Mouse (Mus musculus) stomach, postnatal 0 days (tissue): ENCODE measurements around the gene Mycbp2. TPM values are rescaled to one million over a fixed set of nuclear protein-coding genes. Genes with fewer than 3 reads are reported as not detected.

Experiments used
- ATAC-seq: fragments of 200-750 bp; cut with Nextera tagmentation; 2 replicates; pipeline ENCODE4 v1.8.0; 2017; ENCODE audit not compliant: low FRiP score, low TSS enrichment
- DNase-seq: peaks from one replicate; pipeline ENCODE4 v3.0.0-alpha.2; 2016; ENCODE audit warnings: low spot score
- H3K27ac ChIP-seq: fragments of 300-500 bp; sonication (generic); replicated peaks from 2 replicates; pipeline ENCODE4 v1.5.1; 2014; ENCODE audit warnings: mild to moderate bottlenecking, control low read depth
- H3K27me3 ChIP-seq: fragments of 300-500 bp; sonication (generic); 2 replicates; pipeline ENCODE4 v1.6.1; 2014; ENCODE audit warnings: low read length; ENCODE audit not compliant: control insufficient read depth, insufficient read depth
- H3K36me3 ChIP-seq: fragments of 300-500 bp; sonication (generic); 2 replicates; pipeline ENCODE4 v1.6.1; 2014; ENCODE audit warnings: low read length, mixed read lengths; ENCODE audit not compliant: control insufficient read depth, insufficient read depth
- H3K4me1 ChIP-seq: fragments of 300-500 bp; sonication (generic); replicated peaks from 2 replicates; pipeline ENCODE4 v1.6.1; 2014; ENCODE audit warnings: antibody characterized with exemption; ENCODE audit not compliant: control insufficient read depth, insufficient read depth
- H3K4me2 ChIP-seq: fragments of 300-500 bp; sonication (generic); replicated peaks from 2 replicates; pipeline ENCODE4 v1.6.1; 2014; ENCODE audit warnings: low read depth, mild to moderate bottlenecking, control low read depth, moderate library complexity
- H3K4me3 ChIP-seq: fragments of 300-500 bp; sonication (generic); 2 replicates; pipeline ENCODE4 v1.5.1; 2014; ENCODE audit warnings: low read depth, low read length, control low read depth
- H3K9ac ChIP-seq: fragments of 300-500 bp; sonication (generic); 2 replicates; pipeline ENCODE4 v1.6.1; 2014; ENCODE audit warnings: mild to moderate bottlenecking, low read length, control low read depth, mixed read lengths
- H3K9me3 ChIP-seq: fragments of 300-500 bp; sonication (generic); 2 replicates; pipeline ENCODE4 v1.6.1; 2016; ENCODE audit warnings: low read length; ENCODE audit not compliant: control insufficient read depth
- CTCF ChIP-seq: IDR thresholded peaks from 2 replicates; pipeline ENCODE4 v1.5.1; 2016; ENCODE audit warnings: antibody characterized with exemption, low read depth, mild to moderate bottlenecking, moderate library complexity
- EP300 ChIP-seq: optimal IDR thresholded peaks from 2 replicates; pipeline ENCODE3; 2016; ENCODE audit warnings: antibody characterized with exemption
- WGBS: fragments of 180-500 bp; shearing (Covaris S2); extraction: QIAGEN DNeasy Blood & Tissue Kit; methylation state at CpG from one replicate; pipeline ENCODE4 v1.1.7; 2014; 5-methylcytosine and 5-hydroxymethylcytosine counted together
- polyA plus RNA-seq: library from polyadenylated mRNA; unstranded; fragments of >200 nt; fragmentation: Nextera tagmentation; extraction: Ambion mirVana; gene quantifications from 2 replicates; pipeline ENCODE4 v1.2.1, GENCODE M21; 2015

Gene Mycbp2
- polyA plus RNA-seq, 1 experiment from 2014 or later = 21.3 TPM

DNA sequence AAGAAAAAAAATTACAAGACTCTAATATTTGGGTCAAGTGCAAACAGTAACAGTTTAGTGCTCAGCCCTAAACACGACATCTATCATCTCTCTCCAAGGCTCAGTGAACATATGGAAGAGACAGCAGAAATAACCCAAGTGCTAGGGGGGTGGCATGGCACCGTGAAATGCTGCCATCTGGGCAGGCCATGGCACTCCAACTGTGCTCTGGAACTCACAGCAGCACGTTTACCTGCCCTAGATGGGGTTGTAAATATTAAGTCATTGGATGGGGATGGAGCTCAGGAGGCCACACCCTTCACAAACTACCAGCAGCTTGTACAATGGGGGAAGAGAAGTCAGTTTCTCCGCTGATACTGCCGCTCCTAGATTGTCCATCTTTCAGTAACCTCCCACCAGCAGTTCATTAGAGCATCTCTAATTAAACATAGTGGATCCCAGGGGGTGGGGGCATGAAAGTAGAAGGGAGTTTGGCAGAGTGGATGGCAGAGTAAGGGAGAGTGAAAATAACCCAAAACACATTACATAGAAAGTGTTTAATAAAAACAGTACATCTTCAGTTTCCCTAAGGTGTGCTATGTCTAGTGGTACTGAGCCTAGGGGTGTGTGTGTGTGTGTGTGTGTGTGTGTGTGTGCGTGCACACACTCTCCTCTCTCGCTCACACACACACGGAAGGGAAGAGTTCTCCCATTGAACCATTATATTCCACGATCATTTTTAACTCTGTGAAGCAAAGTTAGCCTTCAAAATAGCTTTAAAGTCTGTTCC, 267.2 kb downstream of the Mycbp2 start:
- Histone ChIP-seq H3K9ac (no peak overlapping the region), H3K4me1 (no peaks in the 10 kb centered on the region), H3K36me3 (peaks cover 7% of the 10 kb centered on the region; the same call in 1 of the 2 replicates), H3K27me3 (no peaks in the 10 kb centered on the region), H3K4me3 (no peak overlapping the region), H3K4me2 (no peak overlapping the region), H3K9me3 (no peaks in the 10 kb centered on the region), H3K27ac (no peak overlapping the region)
- WGBS = 80% methylated on average over 9 of the region's 9 CpGs
- ATAC-seq = no peak
- no peak for DNase-seq
- no peak for TF ChIP-seq CTCF
- no peak for TF ChIP-seq EP300

DNA sequence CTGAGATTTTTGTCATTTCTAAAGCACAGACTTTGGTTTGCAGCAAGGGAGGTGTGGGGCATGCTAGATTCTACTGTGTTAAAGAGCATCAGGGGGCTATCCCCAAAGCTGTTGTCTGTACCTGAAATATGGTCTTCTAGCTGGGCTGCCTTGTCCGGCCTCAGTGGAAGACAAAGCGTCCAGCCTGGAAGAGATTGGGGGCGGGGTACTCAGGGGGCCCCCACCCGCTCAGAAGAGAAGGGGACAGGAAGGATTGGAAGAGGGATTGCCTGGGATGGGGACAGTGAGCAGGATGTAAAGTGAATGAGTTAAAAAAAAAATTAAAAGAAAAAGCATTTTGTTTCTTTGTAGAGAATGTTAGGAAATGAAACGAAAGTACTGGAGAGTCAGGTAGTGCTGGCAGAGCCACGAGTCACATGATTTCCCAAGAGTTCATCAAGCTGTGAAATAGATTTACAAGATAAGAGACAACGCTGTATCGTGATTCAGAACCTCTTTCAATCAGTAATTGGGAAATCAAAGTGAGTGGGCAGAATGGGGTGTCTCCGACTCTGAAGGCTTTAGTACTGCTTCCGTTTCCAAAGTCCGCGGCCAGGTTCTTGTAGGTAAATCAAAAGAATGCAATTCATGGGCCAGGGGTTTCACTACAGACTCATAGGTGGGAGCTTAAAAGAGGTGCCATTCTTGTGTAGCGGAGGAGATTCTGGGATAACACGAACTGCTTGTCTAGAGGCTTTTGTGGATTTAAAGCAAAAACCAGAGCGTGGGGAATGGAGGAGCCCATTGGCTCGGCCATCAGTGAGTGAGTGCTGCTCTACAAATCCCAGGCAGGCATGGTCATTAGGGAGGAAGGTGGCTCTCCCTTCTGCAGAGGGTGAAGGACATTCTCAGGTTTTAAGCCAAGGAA, 268.4 kb downstream of the Mycbp2 start:
- TF ChIP-seq EP300 = no peak
- no peak for TF ChIP-seq CTCF
- H3K9ac ChIP-seq = no peak overlapping the region
- 84% methylated on average over 16 of the region's 16 CpGs for WGBS
- peaks cover 8% of the 10 kb centered on the region; the same call in 1 of the 2 replicates for H3K36me3 ChIP-seq
- H3K27ac ChIP-seq = no peak overlapping the region
- ATAC-seq (no peak), DNase-seq (no peak)
- no peak overlapping the region for H3K4me3 ChIP-seq
- no peak overlapping the region for H3K4me2 ChIP-seq
- no peaks in the 10 kb centered on the region for H3K4me1 ChIP-seq
- H3K27me3 ChIP-seq = no peaks in the 10 kb centered on the region
- H3K9me3 ChIP-seq = no peaks in the 10 kb centered on the region

- 91% methylated on average over 9 of the region's 9 CpGs for WGBS
- H3K4me1 ChIP-seq = no peaks in the 10 kb centered on the region
- no peaks in the 10 kb centered on the region for H3K9me3 ChIP-seq
- no peaks in the 10 kb centered on the region for H3K27me3 ChIP-seq
- TF ChIP-seq CTCF = no peak
- no peak overlapping the region for H3K4me3 ChIP-seq
- DNase-seq (no peak), ATAC-seq (no peak)
- no peak overlapping the region for H3K27ac ChIP-seq
- no peak overlapping the region for H3K4me2 ChIP-seq
- no peak overlapping the region for H3K9ac ChIP-seq
- H3K36me3 ChIP-seq = peaks cover 9% of the 10 kb centered on the region; the same call in 1 of the 2 replicates
Observed at GRCm38 (mm10) chr14:103077272-103078005, 269.2 kb downstream of the Mycbp2 start.

- H3K4me3 ChIP-seq = no peak overlapping the region
- no peaks in the 10 kb centered on the region for H3K9me3 ChIP-seq
- no peak for ATAC-seq
- H3K27me3 ChIP-seq = no peaks in the 10 kb centered on the region
- no peak for DNase-seq
- H3K9ac ChIP-seq = no peak overlapping the region
- H3K27ac ChIP-seq = no peak overlapping the region
- H3K4me1 ChIP-seq = no peaks in the 10 kb centered on the region
- peaks cover 9% of the 10 kb centered on the region; the same call in 1 of the 2 replicates for H3K36me3 ChIP-seq
- TF ChIP-seq CTCF = no peak
- no peak for TF ChIP-seq EP300
- 85% methylated on average over 7 of the region's 7 CpGs for WGBS
- no peak overlapping the region for H3K4me2 ChIP-seq
Observed at GRCm38 (mm10) chr14:103075166-103075565, 271.4 kb downstream of the Mycbp2 start.

DNA sequence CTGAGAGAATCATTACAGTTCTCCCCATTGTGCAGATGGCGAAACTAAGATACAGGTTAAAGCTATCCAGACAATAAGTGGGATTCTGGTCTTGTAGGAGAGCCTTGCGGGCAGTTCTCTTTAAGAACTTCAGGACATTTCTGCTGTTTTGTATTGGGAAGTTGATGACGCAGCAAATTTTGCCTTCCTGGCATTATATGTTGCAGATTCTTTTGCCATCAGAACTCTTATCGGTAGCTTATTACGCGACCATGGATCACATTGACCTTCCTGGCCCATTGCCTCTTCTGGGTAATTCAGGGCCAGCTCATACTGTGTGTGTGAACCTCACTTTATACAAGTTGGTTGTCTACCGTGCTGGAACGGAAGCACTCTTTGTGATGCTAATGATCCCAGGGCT, 272.8 kb downstream of the Mycbp2 start:
- no peaks in the 10 kb centered on the region for H3K4me1 ChIP-seq
- TF ChIP-seq CTCF (no peak), EP300 (no peak)
- no peak for DNase-seq
- no peak overlapping the region for H3K4me2 ChIP-seq
- H3K27me3 ChIP-seq = no peaks in the 10 kb centered on the region
- H3K27ac ChIP-seq = no peak overlapping the region
- WGBS = 95% methylated on average over 8 of the region's 8 CpGs
- ATAC-seq = no peak
- H3K4me3 ChIP-seq = no peak overlapping the region
- H3K9ac ChIP-seq = no peak overlapping the region
- H3K36me3 ChIP-seq = peaks cover 9% of the 10 kb centered on the region; the same call in 1 of the 2 replicates
- no peaks in the 10 kb centered on the region for H3K9me3 ChIP-seq
